Mouse (Mus musculus) heart, embryonic 16.5 days (tissue): Measurements from ENCODE around the gene Mcrs1. TPM values are rescaled to one million over a fixed set of nuclear protein-coding genes. Genes with fewer than 3 reads are reported as not detected.
A peak's percentile ranks its signal among the peaks of the same experiment; 100 is the strongest.

Experiments
- ATAC-seq: fragments of 200-750 bp; cut with Nextera tagmentation; replicated peaks from 2 replicates; pipeline ENCODE4 v1.8.0; 2017; ENCODE audit warnings: moderate number of reproducible peaks; ENCODE audit not compliant: insufficient read depth, low FRiP score; ENCODE audit errors: extremely low read depth
- H3K27ac ChIP-seq: fragments of 300-500 bp; sonication (generic); 2 replicates; pipeline ENCODE4 v1.5.1; 2014; ENCODE audit warnings: mild to moderate bottlenecking, low read length, control low read depth, moderate library complexity
- H3K27me3 ChIP-seq: fragments of 300-500 bp; sonication (generic); 2 replicates; pipeline ENCODE4 v1.6.1; 2014; ENCODE audit warnings: low read length, mixed read lengths; ENCODE audit not compliant: control insufficient read depth, insufficient read depth
- H3K36me3 ChIP-seq: fragments of 300-500 bp; sonication (generic); 2 replicates; pipeline ENCODE4 v1.6.1; 2014; ENCODE audit not compliant: control insufficient read depth, insufficient read depth
- H3K4me1 ChIP-seq: fragments of 300-500 bp; sonication (generic); 2 replicates; pipeline ENCODE4 v1.6.1; 2014; ENCODE audit warnings: low read length, mixed read lengths; ENCODE audit not compliant: control insufficient read depth, insufficient read depth
- H3K4me2 ChIP-seq: fragments of 300-500 bp; sonication (generic); 2 replicates; pipeline ENCODE4 v1.6.1; 2014; ENCODE audit warnings: low read depth, mild to moderate bottlenecking, control low read depth, low read length
- H3K4me3 ChIP-seq: fragments of 300-500 bp; sonication (generic); 2 replicates; pipeline ENCODE4 v1.5.1; 2014; ENCODE audit warnings: mild to moderate bottlenecking, control low read depth, low read length
- H3K9ac ChIP-seq: fragments of 300-500 bp; sonication (generic); 2 replicates; pipeline ENCODE4 v1.6.1; 2014; ENCODE audit warnings: low read length, control low read depth
- H3K9me3 ChIP-seq: fragments of 300-500 bp; sonication (generic); replicated peaks from 2 replicates; pipeline ENCODE4 v1.6.1; 2016; ENCODE audit warnings: low read length; ENCODE audit not compliant: control insufficient read depth
- WGBS: fragments of 180-500 bp; shearing (Covaris S2); extraction: QIAGEN DNeasy Blood & Tissue Kit; methylation state at CpG from one replicate; pipeline ENCODE4 v1.1.7; 2014; 5-methylcytosine and 5-hydroxymethylcytosine counted together
- polyA plus RNA-seq: library from polyadenylated mRNA; unstranded; fragments of >200 nt; fragmentation: Nextera tagmentation; extraction: Ambion mirVana; gene quantifications from 2 replicates; pipeline ENCODE4 v1.2.1, GENCODE M21; 2015

Mcrs1 gene
- 155 and 163 TPM in 2 replicates for polyA plus RNA-seq

- no peaks in the 10 kb centered on the region for H3K27me3 ChIP-seq
- H3K9ac ChIP-seq = peak within 1 kb of the TSS; percentile 80
- peaks cover 50% of the 10 kb centered on the region for H3K4me1 ChIP-seq
- H3K9me3 ChIP-seq = no peaks in the 10 kb centered on the region
- ATAC-seq = peak; percentile 91
- peak within 1 kb of the TSS; percentile 69 for H3K4me3 ChIP-seq
- under 1% methylated on average over 52 of the region's 52 CpGs for WGBS
- H3K4me2 ChIP-seq = peak within 1 kb of the TSS; percentile 93
- H3K36me3 ChIP-seq = peaks cover 5% of the 10 kb centered on the region; the same call in 1 of the 2 replicates
- peak within 1 kb of the TSS; percentile 100 for H3K27ac ChIP-seq
Observed at GRCm38 (mm10) chr15:99251626-99252380, at the start of gene Mcrs1. Mcrs1 (minus strand) TSS chr15:99251961.

DNA sequence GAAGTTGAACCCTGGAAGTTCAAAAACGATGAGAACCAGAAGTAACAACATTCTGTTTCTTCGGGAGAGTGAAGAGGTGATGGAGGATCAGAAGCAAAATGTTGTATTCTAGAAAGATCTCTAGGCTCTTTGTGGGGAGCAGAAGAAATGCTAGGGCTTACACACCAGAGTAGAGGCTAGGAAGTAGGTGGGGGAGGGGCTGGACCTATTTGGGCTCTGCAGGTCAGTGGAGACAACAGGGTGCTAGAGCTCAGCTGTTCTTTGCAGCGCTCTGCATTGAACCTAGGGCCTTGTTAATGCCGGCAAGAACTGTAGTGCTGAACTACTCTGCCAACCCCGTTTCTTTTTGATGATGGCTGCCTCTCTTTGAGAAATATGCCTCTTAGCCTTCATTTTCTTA is 44.5 kb upstream of the Mcrs1 start:
- H3K27me3 ChIP-seq = no peaks in the 10 kb centered on the region
- peak overlapping the region; percentile 78 for H3K4me3 ChIP-seq
- WGBS = 37% methylated on average over 5 of the region's 5 CpGs
- ATAC-seq = no peak
- H3K9me3 ChIP-seq = no peaks in the 10 kb centered on the region
- H3K9ac ChIP-seq = peak overlapping the region; percentile 51
- peaks cover 14% of the 10 kb centered on the region for H3K4me1 ChIP-seq
- no peaks in the 10 kb centered on the region for H3K36me3 ChIP-seq
- peak overlapping the region; percentile 82 for H3K4me2 ChIP-seq
- peak overlapping the region; percentile 84 for H3K27ac ChIP-seq

DNA sequence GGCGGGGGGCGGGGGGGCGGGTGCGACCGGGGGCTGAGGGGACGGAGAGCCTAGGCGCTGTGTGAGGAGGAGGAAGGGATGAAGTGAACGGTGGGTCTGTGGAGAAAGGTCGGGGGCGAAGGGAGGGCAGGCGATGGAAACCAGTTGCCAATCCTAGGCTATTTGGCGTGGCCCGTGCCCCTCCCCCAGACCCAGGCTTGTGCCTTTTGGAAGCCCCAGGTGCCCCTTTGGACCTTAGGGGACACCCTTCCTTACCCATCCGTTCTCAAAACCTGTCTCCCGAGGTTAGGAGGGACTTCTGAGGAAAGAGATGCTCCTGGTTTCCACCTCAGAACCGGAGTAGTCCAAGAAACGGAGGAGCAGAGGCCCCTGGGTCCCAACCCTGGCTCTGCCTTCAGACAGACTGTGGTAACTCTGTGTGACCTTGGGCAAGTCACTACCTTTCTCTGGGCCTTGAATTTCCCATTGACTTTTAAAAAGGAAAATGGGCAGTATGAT is 43.8 kb upstream of the Mcrs1 start, which contains the start of gene Fam186b:
Gene Fam186b, minus strand, starts transcription at position 405 of the 498 bp plus-strand sequence.
- H3K4me2 ChIP-seq = peak within 1 kb of the TSS; percentile 82
- ATAC-seq = peak; percentile 4
- H3K9ac ChIP-seq = peak within 1 kb of the TSS; percentile 85
- no peaks in the 10 kb centered on the region for H3K27me3 ChIP-seq
- H3K9me3 ChIP-seq = no peaks in the 10 kb centered on the region
- 2% methylated on average over 14 of the region's 17 CpGs for WGBS
- H3K4me3 ChIP-seq = peak within 1 kb of the TSS; percentile 78
- H3K4me1 ChIP-seq = peaks cover 14% of the 10 kb centered on the region
- H3K36me3 ChIP-seq = no peaks in the 10 kb centered on the region
- H3K27ac ChIP-seq = peak within 1 kb of the TSS; percentile 84

GRCm38 (mm10) chr15:99294813-99295374 is 43.1 kb upstream of the Mcrs1 start, which contains the start of gene Prpf40b:
Prpf40b (plus strand) TSS chr15:99295087.
- no peaks in the 10 kb centered on the region for H3K36me3 ChIP-seq
- WGBS = under 1% methylated on average over 64 of the region's 64 CpGs
- H3K9ac ChIP-seq = peak within 1 kb of the TSS; percentile 85
- peak within 1 kb of the TSS; percentile 78 for H3K4me3 ChIP-seq
- peaks cover 14% of the 10 kb centered on the region for H3K4me1 ChIP-seq
- ATAC-seq = peak; percentile 95
- no peaks in the 10 kb centered on the region for H3K27me3 ChIP-seq
- H3K27ac ChIP-seq = peak within 1 kb of the TSS; percentile 84
- peak within 1 kb of the TSS; percentile 82 for H3K4me2 ChIP-seq
- H3K9me3 ChIP-seq = no peaks in the 10 kb centered on the region

GRCm38 (mm10) chr15:99294287-99294686 is 42.5 kb upstream of the Mcrs1 start:
- no peaks in the 10 kb centered on the region for H3K9me3 ChIP-seq
- ATAC-seq = no peak
- H3K36me3 ChIP-seq = no peaks in the 10 kb centered on the region
- 12% methylated on average over 16 of the region's 16 CpGs for WGBS
- H3K4me1 ChIP-seq = peaks cover 14% of the 10 kb centered on the region
- peak overlapping the region; percentile 82 for H3K4me2 ChIP-seq
- H3K9ac ChIP-seq = peak overlapping the region; percentile 85
- H3K4me3 ChIP-seq = peak overlapping the region; percentile 78
- H3K27me3 ChIP-seq = no peaks in the 10 kb centered on the region
- peak overlapping the region; percentile 84 for H3K27ac ChIP-seq

GRCm38 (mm10) chr15:99290586-99290985 is 38.8 kb upstream of the Mcrs1 start:
- no peak overlapping the region for H3K9ac ChIP-seq
- H3K27ac ChIP-seq = no peak overlapping the region
- peaks cover 7% of the 10 kb centered on the region for H3K4me1 ChIP-seq
- WGBS = 80% methylated on average over 11 of the region's 11 CpGs
- H3K9me3 ChIP-seq = no peaks in the 10 kb centered on the region; the same call in 1 of the 2 replicates
- no peak for ATAC-seq
- H3K36me3 ChIP-seq = no peaks in the 10 kb centered on the region
- H3K4me3 ChIP-seq = no peak overlapping the region
- no peak overlapping the region for H3K4me2 ChIP-seq
- no peaks in the 10 kb centered on the region for H3K27me3 ChIP-seq

DNA sequence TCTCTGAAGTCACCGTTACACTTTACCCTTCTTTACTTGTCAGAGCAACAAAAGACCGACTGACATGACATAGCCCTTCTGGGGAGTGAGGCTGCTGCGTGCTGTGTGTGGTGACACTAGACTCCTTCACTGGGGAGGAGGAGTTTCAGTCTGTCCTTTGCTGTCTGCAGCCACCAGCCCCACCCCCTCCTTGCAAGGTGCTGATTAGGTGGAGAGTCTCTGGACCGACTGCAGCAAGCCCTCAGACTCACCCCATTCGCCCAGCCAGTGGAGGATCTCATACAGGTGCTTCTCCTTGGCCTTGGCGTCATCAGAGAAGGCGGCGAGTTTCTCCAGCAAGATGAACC is 33.4 kb upstream of the Mcrs1 start:
- no peaks in the 10 kb centered on the region for H3K36me3 ChIP-seq
- no peak for ATAC-seq
- peaks cover 2% of the 10 kb centered on the region; the same call in 1 of the 2 replicates for H3K4me1 ChIP-seq
- no peak overlapping the region for H3K4me3 ChIP-seq
- no peak overlapping the region for H3K9ac ChIP-seq
- no peak overlapping the region for H3K27ac ChIP-seq
- no peak overlapping the region for H3K4me2 ChIP-seq
- WGBS = 36% methylated on average over 8 of the region's 8 CpGs
- no peaks in the 10 kb centered on the region; the same call in 1 of the 2 replicates for H3K9me3 ChIP-seq
- H3K27me3 ChIP-seq = no peaks in the 10 kb centered on the region

DNA sequence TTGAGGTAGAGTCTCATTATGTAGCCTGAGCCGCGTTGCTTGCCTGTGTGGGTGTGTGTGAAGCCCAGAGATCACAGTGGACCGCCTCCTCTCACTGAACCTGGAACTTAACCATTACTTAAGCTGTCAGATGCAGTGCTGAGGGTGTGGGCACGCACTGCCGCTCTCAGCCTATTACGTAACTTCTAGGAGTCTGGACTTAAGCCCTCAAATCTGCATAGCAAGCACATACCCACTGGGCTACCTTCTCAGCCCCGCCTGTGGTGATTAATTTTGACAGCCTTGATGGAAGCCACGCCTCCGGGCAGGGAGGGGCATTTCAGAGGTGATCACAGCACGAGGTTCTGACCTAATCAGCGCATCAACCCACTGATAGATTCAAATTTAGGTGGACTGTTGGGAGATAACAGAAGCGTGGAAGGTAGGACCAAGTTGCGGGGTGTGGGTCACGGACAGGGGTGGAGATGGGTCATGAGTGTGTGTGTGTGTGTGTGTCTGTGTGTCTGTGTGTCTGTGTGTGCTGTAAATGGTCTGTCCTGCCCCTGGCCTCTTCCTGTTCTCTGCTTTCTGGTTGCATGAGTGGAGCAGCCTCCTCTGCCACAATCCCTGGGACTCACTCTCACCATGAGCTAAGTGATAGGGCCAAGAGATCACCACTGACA is 32.9 kb upstream of the Mcrs1 start:
- Histone ChIP-seq H3K4me2 (no peak overlapping the region), H3K4me1 (peaks cover 2% of the 10 kb centered on the region; the same call in 1 of the 2 replicates), H3K9me3 (no peaks in the 10 kb centered on the region; the same call in 1 of the 2 replicates), H3K9ac (no peak overlapping the region), H3K27ac (no peak overlapping the region), H3K4me3 (no peak overlapping the region), H3K27me3 (no peaks in the 10 kb centered on the region), H3K36me3 (no peaks in the 10 kb centered on the region)
- no peak for ATAC-seq
- 31% methylated on average over 14 of the region's 14 CpGs for WGBS
